Mouse (Mus musculus): Measurements from ENCODE around the gene Akt3. TPM values are rescaled to one million over a fixed set of nuclear protein-coding genes. Genes with fewer than 3 reads are reported as not detected.

Akt3 gene
- polyA plus RNA-seq, 1 experiment from 2014 or later, result 26.3 TPM

DNA sequence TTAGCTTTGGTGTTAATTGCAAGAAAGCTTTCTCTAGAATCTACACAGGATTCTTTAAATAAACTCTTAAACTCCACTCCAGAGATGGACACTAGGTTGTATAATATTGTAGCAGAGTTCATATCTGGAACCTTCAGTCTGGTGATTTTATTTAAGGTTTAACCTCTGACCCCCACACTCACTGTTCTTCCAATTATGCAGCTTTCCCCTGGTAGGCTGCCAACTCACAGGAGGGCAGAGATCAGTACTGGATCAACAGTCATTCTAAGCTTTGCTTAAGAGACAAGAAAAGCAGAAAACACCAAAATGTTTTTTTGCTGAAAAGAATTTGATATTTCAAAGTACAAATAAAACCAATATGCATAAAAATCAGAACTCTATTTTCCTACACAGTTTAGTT lies 212.1 kb downstream of the Akt3 start:
- Histone ChIP-seq H3K4me1 (replicated peaks) (no peaks in the 10 kb centered on the region), H3K36me3 (peaks cover 6% of the 10 kb centered on the region; the same call in 1 of the 2 replicates), H3K27ac (no peak overlapping the region), H3K9me3 (no peaks in the 10 kb centered on the region), H3K4me2 (replicated peaks) (no peak overlapping the region), H3K4me3 (replicated peaks) (no peak overlapping the region), H3K27me3 (no peaks in the 10 kb centered on the region), H3K9ac (replicated peaks) (no peak overlapping the region)
- no peak for ATAC-seq

DNA sequence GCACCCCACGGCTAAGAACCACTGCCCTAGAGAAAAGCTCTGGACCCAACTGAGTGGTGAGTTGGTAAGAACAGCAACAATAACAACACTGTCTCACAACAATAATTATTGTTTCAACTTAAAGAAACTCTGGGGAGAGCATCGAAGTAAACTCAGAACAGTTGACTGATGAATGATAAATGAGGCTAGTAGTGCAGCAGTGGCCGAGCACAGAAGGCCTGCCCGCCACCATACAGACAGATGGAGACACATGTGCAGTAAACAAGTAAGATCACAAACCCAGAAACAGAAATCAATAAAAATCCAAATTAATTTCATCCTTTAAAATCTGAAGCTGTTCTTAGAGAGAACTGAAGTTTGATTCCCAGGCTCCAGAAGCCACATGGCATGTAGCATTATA lies 217.9 kb downstream of the Akt3 start:
- H3K27me3 ChIP-seq, result no peaks in the 10 kb centered on the region
- H3K4me1 ChIP-seq (replicated peaks), result peaks cover 5% of the 10 kb centered on the region; the same call in 1 of the 2 replicates
- 35% methylated on average over 4 of the region's 4 CpGs for WGBS
- no peak for ATAC-seq
- H3K36me3 ChIP-seq, result 0 out of 2 replicates have a peak, but pooled peaks cover 3% of the 10 kb centered on the region
- no peak overlapping the region for H3K4me3 ChIP-seq (replicated peaks)
- H3K9me3 ChIP-seq, result no peaks in the 10 kb centered on the region
- H3K9ac ChIP-seq (replicated peaks), result no peak overlapping the region
- peak overlapping the region; percentile 53; the same call in 1 of the 2 replicates for H3K27ac ChIP-seq
- H3K4me2 ChIP-seq (replicated peaks), result no peak overlapping the region

DNA sequence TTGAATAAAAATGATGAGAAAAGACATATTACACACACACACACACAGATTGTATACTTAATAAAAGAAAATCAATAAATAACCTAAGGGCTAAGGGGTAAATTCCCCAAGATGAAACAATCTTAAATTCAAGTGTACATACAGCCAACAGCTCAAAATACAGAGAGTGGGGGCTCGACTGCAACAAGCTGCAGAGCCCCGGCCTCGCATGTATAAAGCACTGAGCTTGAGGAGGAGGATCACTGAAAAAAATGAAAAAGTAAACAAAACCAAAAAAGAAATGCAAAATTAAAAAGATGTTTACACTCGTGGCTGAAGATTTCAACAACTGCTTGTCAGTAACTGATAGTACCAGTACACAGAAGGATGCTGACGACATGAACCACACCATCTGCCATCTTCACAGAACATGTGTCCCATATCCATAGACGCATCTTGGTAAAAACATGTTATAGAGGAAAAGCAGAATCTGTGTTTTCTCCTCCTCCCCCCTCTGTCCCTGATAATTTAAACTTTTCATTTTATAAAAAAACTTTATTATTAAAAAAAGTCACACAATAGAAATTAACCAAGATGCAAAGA lies 218.8 kb downstream of the Akt3 start:
- WGBS, result 73% methylated on average over 6 of the region's 6 CpGs
- no peak overlapping the region for H3K27ac ChIP-seq

DNA sequence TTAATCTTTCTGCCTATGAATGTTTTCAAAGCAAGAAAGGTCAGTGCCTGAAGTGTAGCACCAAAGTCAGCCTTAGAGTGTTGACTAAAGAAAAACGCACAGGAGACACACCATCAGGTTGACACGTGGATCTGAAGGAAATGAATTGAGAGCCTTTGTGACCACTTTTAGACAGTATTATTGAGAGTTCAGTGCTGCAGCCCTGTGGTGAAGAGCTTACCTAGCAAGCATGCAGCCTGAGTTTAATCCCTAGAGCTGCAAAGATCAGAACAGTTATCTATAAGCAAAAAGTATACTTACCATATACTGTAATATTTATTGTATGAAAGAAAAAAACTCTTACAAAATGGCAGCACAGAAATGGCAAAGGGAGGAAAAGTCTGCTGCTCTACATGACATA lies 219.6 kb downstream of the Akt3 start:
- no peak overlapping the region for H3K9ac ChIP-seq (replicated peaks)
- H3K4me2 ChIP-seq (replicated peaks), result no peak overlapping the region
- H3K4me3 ChIP-seq (replicated peaks), result no peak overlapping the region
- no peaks in the 10 kb centered on the region for H3K9me3 ChIP-seq
- peak overlapping the region; percentile 25; the same call in 1 of the 2 replicates for H3K27ac ChIP-seq
- H3K4me1 ChIP-seq (replicated peaks), result peaks cover 5% of the 10 kb centered on the region; the same call in 1 of the 2 replicates
- WGBS, result 39% methylated on average over 2 of the region's 2 CpGs
- H3K36me3 ChIP-seq, result no peaks in the 10 kb centered on the region
- ATAC-seq, result no peak
- no peaks in the 10 kb centered on the region for H3K27me3 ChIP-seq

More for the DNA sequence above, 218.8 kb downstream of the Akt3 start:
- Histone ChIP-seq H3K36me3 (0 out of 2 replicates have a peak, but pooled peaks cover 3% of the 10 kb centered on the region), H3K4me2 (replicated peaks) (no peak overlapping the region), H3K9me3 (no peaks in the 10 kb centered on the region), H3K9ac (replicated peaks) (no peak overlapping the region), H3K4me3 (replicated peaks) (no peak overlapping the region), H3K27me3 (no peaks in the 10 kb centered on the region), H3K4me1 (replicated peaks) (peaks cover 5% of the 10 kb centered on the region; the same call in 1 of the 2 replicates)
- no peak for ATAC-seq

DNA sequence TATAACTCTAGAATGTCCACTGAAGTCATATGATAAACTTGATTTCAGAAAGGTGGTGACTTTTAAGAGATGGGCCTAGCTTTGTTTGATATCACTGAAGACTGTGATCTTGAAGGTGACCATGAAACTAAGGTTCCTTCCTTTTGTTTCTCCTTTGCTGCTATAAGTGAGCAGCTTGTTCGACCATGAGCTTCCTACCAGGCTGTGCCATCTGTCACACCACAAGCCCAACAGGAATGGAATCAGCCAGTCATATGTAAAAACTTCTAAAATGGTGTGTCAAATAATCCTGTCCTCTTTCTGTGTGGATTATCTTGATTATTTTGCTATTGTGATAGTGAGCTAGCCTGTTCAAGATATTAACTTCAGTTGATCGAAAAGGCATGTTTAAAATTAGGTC lies 222.5 kb downstream of the Akt3 start:
- Histone ChIP-seq H3K27me3 (no peaks in the 10 kb centered on the region), H3K9me3 (no peaks in the 10 kb centered on the region), H3K4me3 (replicated peaks) (no peak overlapping the region), H3K4me1 (replicated peaks) (peaks cover 15% of the 10 kb centered on the region), H3K4me2 (replicated peaks) (no peak overlapping the region), H3K27ac (no peak overlapping the region), H3K36me3 (peaks cover 4% of the 10 kb centered on the region), H3K9ac (replicated peaks) (no peak overlapping the region)
- no peak for ATAC-seq
- WGBS, result 68% methylated on average over 2 of the region's 2 CpGs

DNA sequence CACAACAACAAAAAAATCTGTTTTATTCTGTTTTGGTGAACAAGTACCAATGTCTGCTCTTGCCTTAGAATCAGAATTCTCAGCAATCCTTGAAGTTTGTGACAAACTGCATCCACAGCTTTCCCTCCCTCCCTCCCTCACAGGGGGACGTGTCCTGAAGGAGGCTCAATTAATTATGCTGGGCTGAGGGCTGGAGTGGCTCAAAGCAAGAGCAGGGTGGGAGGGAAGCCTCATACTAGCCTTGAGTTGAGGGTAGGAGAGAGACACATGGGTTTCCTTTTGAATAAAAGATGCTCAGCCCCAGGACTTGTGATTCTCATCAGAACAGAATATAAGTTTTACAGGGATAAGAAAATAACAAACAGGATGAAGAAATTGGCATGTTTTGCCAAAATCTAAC lies 225.8 kb downstream of the Akt3 start:
- Histone ChIP-seq H3K9ac (replicated peaks) (no peak overlapping the region), H3K9me3 (no peaks in the 10 kb centered on the region), H3K27ac (no peak overlapping the region), H3K36me3 (peaks cover 4% of the 10 kb centered on the region), H3K4me3 (replicated peaks) (no peak overlapping the region), H3K4me1 (replicated peaks) (peaks cover 10% of the 10 kb centered on the region; the same call in 1 of the 2 replicates), H3K4me2 (replicated peaks) (no peak overlapping the region), H3K27me3 (no peaks in the 10 kb centered on the region)
- ATAC-seq, result peak; percentile 67; the same call in 1 of the 2 replicates
- 5% methylated on average over 1 of the region's 1 CpGs for WGBS

DNA sequence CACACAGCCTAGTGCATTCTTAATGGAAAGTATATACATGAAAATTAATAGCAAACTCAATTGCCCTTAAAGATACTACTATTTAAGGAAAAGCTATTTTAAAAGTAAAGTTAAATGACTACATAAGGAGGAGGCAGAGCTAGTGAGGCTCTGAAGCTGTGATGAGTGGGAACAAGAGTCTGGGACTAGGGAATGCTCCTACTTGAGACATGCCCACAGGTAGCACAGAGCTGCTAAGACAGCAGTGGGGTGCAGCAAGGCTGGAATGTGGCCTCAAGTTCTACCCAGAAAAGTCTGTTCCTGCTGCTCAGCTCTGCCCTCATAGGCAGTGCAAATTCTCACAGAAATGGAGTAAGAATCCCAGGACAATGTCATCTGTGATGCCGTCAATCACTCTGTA lies 226.8 kb downstream of the Akt3 start:
- H3K4me1 ChIP-seq (replicated peaks), result peaks cover 10% of the 10 kb centered on the region; the same call in 1 of the 2 replicates
- ATAC-seq, result no peak
- no peak overlapping the region for H3K4me2 ChIP-seq (replicated peaks)
- H3K27me3 ChIP-seq, result no peaks in the 10 kb centered on the region
- peaks cover 9% of the 10 kb centered on the region for H3K36me3 ChIP-seq
- no peak overlapping the region for H3K4me3 ChIP-seq (replicated peaks)
- no peak overlapping the region for H3K27ac ChIP-seq
- 88% methylated on average over 1 of the region's 1 CpGs for WGBS
- H3K9me3 ChIP-seq, result no peaks in the 10 kb centered on the region
- no peak overlapping the region for H3K9ac ChIP-seq (replicated peaks)

DNA sequence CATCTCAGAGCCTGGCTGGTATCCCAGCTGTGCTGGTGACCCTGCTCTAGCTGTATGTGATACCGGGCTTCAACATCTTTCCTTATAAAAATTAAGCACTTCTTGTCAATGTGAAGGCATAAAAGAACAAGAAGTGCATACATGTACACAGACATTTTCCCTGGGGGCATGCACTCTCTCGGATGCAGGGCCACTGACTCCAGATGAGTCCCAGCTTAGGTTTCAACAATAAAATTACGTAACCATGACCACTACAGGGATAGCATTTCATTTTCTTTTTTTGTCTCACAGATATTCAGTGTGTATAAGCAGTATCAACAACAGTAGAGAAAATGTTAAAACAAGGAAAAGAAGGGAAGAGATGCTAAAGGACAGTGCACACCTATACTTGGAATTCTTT lies 227.3 kb downstream of the Akt3 start:
- peaks cover 10% of the 10 kb centered on the region; the same call in 1 of the 2 replicates for H3K4me1 ChIP-seq (replicated peaks)
- no peak overlapping the region for H3K4me2 ChIP-seq (replicated peaks)
- H3K9ac ChIP-seq (replicated peaks), result no peak overlapping the region
- 69% methylated on average over 3 of the region's 3 CpGs for WGBS
- no peak for ATAC-seq
- no peaks in the 10 kb centered on the region for H3K9me3 ChIP-seq
- no peaks in the 10 kb centered on the region for H3K27me3 ChIP-seq
- H3K27ac ChIP-seq, result no peak overlapping the region
- peaks cover 9% of the 10 kb centered on the region for H3K36me3 ChIP-seq
- no peak overlapping the region for H3K4me3 ChIP-seq (replicated peaks)

DNA sequence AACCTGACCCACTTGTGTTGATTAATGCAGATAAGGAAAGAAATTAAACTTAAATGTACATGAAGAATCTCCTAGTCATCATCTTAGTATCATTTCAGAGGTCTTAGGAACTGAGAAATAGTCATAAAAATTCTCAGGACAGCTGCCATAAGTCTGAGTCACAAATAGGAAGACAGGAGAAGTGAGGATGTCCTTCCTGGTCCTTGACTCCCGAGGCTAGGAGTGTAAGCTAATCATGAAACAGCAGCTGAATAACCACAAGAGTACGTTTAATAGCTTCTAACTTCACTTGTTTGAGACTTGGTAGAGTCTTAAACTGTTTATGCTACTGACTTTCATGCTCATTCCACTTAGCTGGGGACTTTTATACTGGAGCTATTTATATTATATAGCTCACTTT lies 229.0 kb downstream of the Akt3 start:
- no peaks in the 10 kb centered on the region for H3K27me3 ChIP-seq
- no peak overlapping the region for H3K27ac ChIP-seq
- 88% methylated on average over 2 of the region's 2 CpGs for WGBS
- H3K9ac ChIP-seq (replicated peaks), result no peak overlapping the region
- peaks cover 20% of the 10 kb centered on the region for H3K36me3 ChIP-seq
- peaks cover 10% of the 10 kb centered on the region; the same call in 1 of the 2 replicates for H3K4me1 ChIP-seq (replicated peaks)
- no peak overlapping the region for H3K4me3 ChIP-seq (replicated peaks)
- H3K4me2 ChIP-seq (replicated peaks), result no peak overlapping the region
- no peak for ATAC-seq
- no peaks in the 10 kb centered on the region for H3K9me3 ChIP-seq

DNA sequence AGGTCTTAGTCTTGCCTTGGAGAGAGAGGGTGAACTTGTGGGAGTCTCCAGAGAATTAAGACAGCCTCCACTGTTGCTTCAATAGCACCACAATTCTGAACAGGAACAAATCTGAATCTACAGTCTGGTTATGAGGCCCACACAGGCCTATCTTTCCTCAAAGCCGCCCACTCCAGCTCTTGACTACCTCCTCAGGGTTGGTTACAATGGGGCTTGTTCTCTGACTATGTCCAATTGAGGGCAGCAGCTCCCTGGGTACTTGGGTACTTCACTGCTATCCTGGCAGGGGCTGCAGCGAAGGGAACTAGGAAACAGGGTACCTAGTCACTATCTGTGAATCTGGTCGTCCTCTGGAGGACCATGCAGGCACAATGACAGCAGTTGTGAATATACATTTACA lies 230.3 kb downstream of the Akt3 start:
- 99% methylated on average over 3 of the region's 3 CpGs for WGBS
- no peak overlapping the region for H3K27ac ChIP-seq
- no peak overlapping the region for H3K4me2 ChIP-seq (replicated peaks)
- no peak overlapping the region for H3K9ac ChIP-seq (replicated peaks)
- peaks cover 32% of the 10 kb centered on the region for H3K36me3 ChIP-seq
- H3K27me3 ChIP-seq, result no peaks in the 10 kb centered on the region
- no peak overlapping the region for H3K4me3 ChIP-seq (replicated peaks)
- peaks cover 7% of the 10 kb centered on the region; the same call in 1 of the 2 replicates for H3K4me1 ChIP-seq (replicated peaks)
- H3K9me3 ChIP-seq, result no peaks in the 10 kb centered on the region
- ATAC-seq, result no peak

DNA sequence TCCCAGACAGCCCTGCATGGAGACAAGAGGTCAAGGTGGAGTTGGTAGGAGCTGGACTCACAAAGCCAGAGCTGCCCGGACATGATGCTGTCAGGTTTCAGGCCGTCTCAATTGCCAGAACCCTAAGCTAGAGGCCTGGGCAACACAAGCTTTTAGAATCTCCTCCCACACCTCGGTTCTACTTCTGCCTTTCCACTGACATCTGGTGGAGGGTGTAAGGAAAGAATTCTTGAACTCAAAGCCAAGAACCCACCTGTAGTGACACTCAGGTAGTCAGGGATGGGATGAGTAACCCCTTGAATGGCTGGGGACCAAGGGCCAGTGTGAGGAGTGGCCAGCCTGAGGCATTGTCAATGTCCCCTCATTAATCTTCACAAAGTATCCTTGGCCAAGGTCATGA lies 235.3 kb downstream of the Akt3 start:
- no peak for ATAC-seq
- Histone ChIP-seq H3K36me3 (peaks cover 33% of the 10 kb centered on the region), H3K4me1 (replicated peaks) (no peaks in the 10 kb centered on the region; the same call in 1 of the 2 replicates)

DNA sequence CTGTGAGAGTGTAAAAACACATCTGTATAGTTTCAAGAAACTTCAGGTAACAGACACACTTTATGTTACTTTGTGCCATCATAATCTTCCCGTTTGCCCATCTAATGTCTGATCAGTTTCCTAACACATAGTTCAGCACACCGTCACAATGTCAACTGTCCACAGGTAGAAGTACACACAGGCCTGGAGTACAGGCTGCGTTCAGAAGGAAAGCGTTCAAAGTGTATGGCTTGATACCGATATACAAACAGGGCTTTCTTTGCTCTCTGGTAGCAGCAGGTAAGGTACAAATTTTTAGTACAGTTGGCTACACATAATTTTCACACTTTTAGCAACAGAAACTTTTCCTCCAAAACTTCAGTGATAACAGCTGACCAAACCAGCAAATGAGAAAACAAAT lies 238.3 kb downstream of the Akt3 start:
- no peaks in the 10 kb centered on the region for H3K9me3 ChIP-seq
- no peak overlapping the region for H3K27ac ChIP-seq
- H3K4me1 ChIP-seq (replicated peaks), result peaks cover 19% of the 10 kb centered on the region
- no peak for ATAC-seq
- H3K4me3 ChIP-seq (replicated peaks), result no peak overlapping the region
- H3K4me2 ChIP-seq (replicated peaks), result no peak overlapping the region
- H3K9ac ChIP-seq (replicated peaks), result no peak overlapping the region
- H3K36me3 ChIP-seq, result peaks cover 22% of the 10 kb centered on the region
- no peaks in the 10 kb centered on the region for H3K27me3 ChIP-seq
- WGBS, result 94% methylated on average over 5 of the region's 5 CpGs

More for the DNA sequence above, 235.3 kb downstream of the Akt3 start:
- no peak overlapping the region for H3K4me2 ChIP-seq (replicated peaks)
- H3K27me3 ChIP-seq, result no peaks in the 10 kb centered on the region
- no peaks in the 10 kb centered on the region for H3K9me3 ChIP-seq
- H3K4me3 ChIP-seq (replicated peaks), result no peak overlapping the region
- no peak overlapping the region for H3K27ac ChIP-seq
- WGBS, result 63% methylated on average over 3 of the region's 3 CpGs
- H3K9ac ChIP-seq (replicated peaks), result no peak overlapping the region

DNA sequence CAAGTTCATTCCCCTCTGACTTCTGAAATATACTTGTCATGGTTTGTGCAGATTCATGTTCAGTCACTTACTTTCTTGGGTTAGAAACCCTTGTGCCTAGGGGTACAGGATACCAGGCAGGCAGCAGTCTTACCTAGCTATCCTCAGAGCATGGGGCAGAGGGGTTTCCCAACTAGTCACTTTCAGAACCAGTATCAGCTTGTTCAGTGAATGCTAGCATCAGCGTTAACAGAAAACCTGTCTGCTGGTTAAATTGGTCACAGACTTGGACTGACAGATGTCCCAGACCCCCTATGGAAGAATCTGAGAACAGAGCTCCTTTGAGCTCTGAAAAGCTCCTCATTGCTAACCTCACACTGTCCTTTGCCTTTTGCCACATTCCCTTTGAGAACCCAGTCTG lies 239.3 kb downstream of the Akt3 start:
- Histone ChIP-seq H3K9ac (replicated peaks) (no peak overlapping the region), H3K4me1 (replicated peaks) (peaks cover 28% of the 10 kb centered on the region), H3K9me3 (no peaks in the 10 kb centered on the region), H3K27ac (no peak overlapping the region), H3K36me3 (peaks cover 15% of the 10 kb centered on the region), H3K4me2 (replicated peaks) (no peak overlapping the region), H3K27me3 (no peaks in the 10 kb centered on the region), H3K4me3 (replicated peaks) (no peak overlapping the region)
- 83% methylated on average over 1 of the region's 1 CpGs for WGBS
- no peak for ATAC-seq

Measured in midbrain, embryonic 13.5 days (tissue).